Comparison of ENCODE assay signal across 12 mouse cellular contexts in the genomic region with DNA sequence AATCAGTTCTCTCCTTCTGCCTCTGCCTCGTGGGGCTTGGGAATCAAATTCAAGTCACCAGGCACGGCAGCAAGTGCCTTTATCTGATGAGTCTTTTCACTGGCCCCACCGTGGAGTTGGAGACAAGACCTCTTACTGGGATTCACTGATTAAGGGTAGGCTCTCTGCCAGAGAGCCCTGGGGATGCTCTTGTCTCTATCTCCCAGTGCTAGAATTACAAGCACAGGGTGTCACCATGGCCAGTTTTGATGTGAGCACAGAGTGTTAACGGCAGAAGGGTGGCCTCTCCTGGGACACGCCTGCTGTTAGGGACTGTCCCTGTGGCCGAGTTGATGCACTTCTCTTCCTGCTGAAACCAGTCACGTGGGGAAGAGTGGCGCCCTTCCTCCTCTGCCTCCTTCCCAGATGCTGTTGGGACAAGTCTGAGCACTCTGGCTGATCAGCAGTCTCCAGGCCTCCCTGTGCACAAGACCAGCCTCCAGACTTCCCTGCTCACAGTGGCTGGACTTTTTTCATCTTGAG.
DNase-seq lines count a peak whose midpoint lies in the region; ATAC-seq and TF ChIP-seq lines count a peak whose summit lies in the region.
"Had no signal": no experiment of that assay in that cellular context is flagged by ENCODE, and none has a peak within 500 bp of the region (broad histone marks: within the 10 kb centered on the region; RNA-seq: fewer than 3 reads in every experiment).

No protein-coding gene starts in this region.

- H3K9ac ChIP-seq in hindbrain, postnatal 0 days (replicated peaks; ENCODE audit: low read length): no peak overlapping the region
- no peak overlapping the region for H3K9ac ChIP-seq in hindbrain, embryonic 11.5 days (ENCODE audit: low read depth, low read length)
- H3K9ac ChIP-seq in MEL (ENCODE audit: control insufficient read depth, low read depth, low read length, poor library complexity, severe bottlenecking): peak overlapping the region; percentile 30; the same call in 1 of the 2 replicates
- H3K9ac ChIP-seq in liver, postnatal 0 days (replicated peaks): no peak overlapping the region
- H3K9ac ChIP-seq: embryonic facial prominence, embryonic 12.5 days; hindbrain, embryonic 15.5 days; lung, embryonic 15.5 days had no signal

- peaks cover 3% of the 10 kb centered on the region; the same call in 1 of the 2 replicates for H3K4me1 ChIP-seq in hindbrain, postnatal 0 days (ENCODE audit: insufficient read depth, low read length)
- H3K4me1 ChIP-seq in hindbrain, embryonic 11.5 days (replicated peaks; ENCODE audit: control insufficient read depth, insufficient read depth, low read length): no peaks in the 10 kb centered on the region
- H3K4me1 ChIP-seq in MEL (ENCODE audit: control insufficient read depth in 1 of 2, insufficient read depth in 2 of 2, low read length in 2 of 2): peaks cover 0 to 15% of the 10 kb centered on the region in 2 experiments; a peak in 2 of 4 replicates
- H3K4me1 ChIP-seq in liver, postnatal 0 days (ENCODE audit: insufficient read depth): no peaks in the 10 kb centered on the region
- H3K4me1 ChIP-seq: embryonic facial prominence, embryonic 12.5 days; lung, embryonic 15.5 days had no signal

- TF ChIP-seq RAD21 in MEL (IDR thresholded peaks at IDR 0.05; ENCODE audit: low read depth, low read length): peak; percentile 9

- H3K27ac ChIP-seq in hindbrain, postnatal 0 days: no peak overlapping the region
- no peak overlapping the region for H3K27ac ChIP-seq in hindbrain, embryonic 11.5 days (ENCODE audit: low read depth, low read length)
- peak overlapping the region; percentile 27; the same call in 1 of the 2 replicates for H3K27ac ChIP-seq in MEL (ENCODE audit: control insufficient read depth, low read depth, low read length)
- no peak overlapping the region for H3K27ac ChIP-seq in liver, postnatal 0 days (ENCODE audit: low read depth)
- H3K27ac ChIP-seq: embryonic facial prominence, embryonic 12.5 days; hindbrain, embryonic 15.5 days; lung, embryonic 15.5 days had no signal

- peak; percentile 56 for ATAC-seq in hindbrain, postnatal 0 days
- no peak for ATAC-seq in hindbrain, embryonic 11.5 days (ENCODE audit: low FRiP score)
- ATAC-seq in liver, postnatal 0 days: peak; percentile 59
- ATAC-seq: Patski had no signal

- TF ChIP-seq CTCF in hindbrain, postnatal 0 days (IDR thresholded peaks at IDR 0.05; ENCODE audit: low read depth): no peak
- no peak for TF ChIP-seq CTCF in MEL (IDR thresholded peaks at IDR 0.05 in 2 of 3, conservative IDR thresholded peaks at IDR 0.05 in 1 of 3; ENCODE audit: control insufficient read depth in 1 of 3, insufficient read depth in 1 of 3, low read depth in 2 of 3, low read length in 3 of 3, poor library complexity in 1 of 3, severe bottlenecking in 1 of 3)
- no peak for TF ChIP-seq CTCF in liver, postnatal 0 days (IDR thresholded peaks at IDR 0.05; ENCODE audit: low read depth)

- TF ChIP-seq POLR2A in MEL (IDR thresholded peaks at IDR 0.05; ENCODE audit: control insufficient read depth in 1 of 2, insufficient read depth in 1 of 2, low read depth in 1 of 2, low read length in 2 of 2, poor library complexity in 1 of 2): no peak

- H3K9me3 ChIP-seq in hindbrain, postnatal 0 days (ENCODE audit: low read length): no peaks in the 10 kb centered on the region
- H3K9me3 ChIP-seq in hindbrain, embryonic 11.5 days (ENCODE audit: control insufficient read depth, low read length): no peaks in the 10 kb centered on the region
- H3K9me3 ChIP-seq in MEL (replicated peaks; ENCODE audit: insufficient read depth, low read length): no peaks in the 10 kb centered on the region
- H3K9me3 ChIP-seq in liver, postnatal 0 days (ENCODE audit: low read length): no peaks in the 10 kb centered on the region
- H3K9me3 ChIP-seq: embryonic facial prominence, embryonic 12.5 days; hindbrain, embryonic 15.5 days; lung, embryonic 15.5 days had no signal

- no peaks in the 10 kb centered on the region for H3K36me3 ChIP-seq in hindbrain, postnatal 0 days (ENCODE audit: insufficient read depth, low read length)
- H3K36me3 ChIP-seq in hindbrain, embryonic 11.5 days (ENCODE audit: control insufficient read depth, insufficient read depth, low read length): no peaks in the 10 kb centered on the region
- H3K36me3 ChIP-seq in MEL (ENCODE audit: control insufficient read depth in 1 of 2, insufficient read depth in 2 of 2, low read length in 2 of 2): no peaks in the 10 kb centered on the region; a peak in 1 of 4 replicates
- H3K36me3 ChIP-seq in liver, postnatal 0 days (replicated peaks; ENCODE audit: insufficient read depth, low read length): no peaks in the 10 kb centered on the region
- H3K36me3 ChIP-seq: embryonic facial prominence, embryonic 12.5 days; hindbrain, embryonic 15.5 days; lung, embryonic 15.5 days had no signal

- DNase-seq in hindbrain, postnatal 0 days (ENCODE audit: low spot score): no peak
- no peak for DNase-seq in hindbrain, embryonic 11.5 days (ENCODE audit: low spot score)
- DNase-seq in CD4-positive helper T cell, adult 2 months (ENCODE audit: low read depth, low spot score): peak; percentile 43
- DNase-seq in MEL (ENCODE audit: low read depth, low spot score): peak; percentile 89
- DNase-seq in liver, postnatal 0 days: peak; percentile 26
- DNase-seq in layer of hippocampus, adult 18-20 months (ENCODE audit: low spot score in 2 of 2): no peak
- no peak for DNase-seq in ovary, postnatal 14 days (ENCODE audit: low spot score)
- DNase-seq: layer of hippocampus, postnatal 36 days had no signal

- 31% methylated on average over 8 of the region's 8 CpGs for WGBS in hindbrain, postnatal 0 days
- 36% methylated on average over 8 of the region's 8 CpGs for WGBS in hindbrain, embryonic 11.5 days
- 14% methylated on average over 8 of the region's 8 CpGs for WGBS in liver, postnatal 0 days (ENCODE audit: insufficient replicate concordance)

- peak; percentile 70 to 81 for TF ChIP-seq EP300 in MEL (IDR thresholded peaks at IDR 0.05; ENCODE audit: low read depth in 1 of 2, low read length in 2 of 2)
- 0 out of 2 replicates have a peak, but pooled peaks have one; percentile 6 for TF ChIP-seq EP300 in liver, postnatal 0 days (IDR thresholded peaks at IDR 0.05; ENCODE audit: low read depth)

- no peak overlapping the region for H3K4me3 ChIP-seq in hindbrain, postnatal 0 days (ENCODE audit: low read length)
- no peak overlapping the region for H3K4me3 ChIP-seq in hindbrain, embryonic 11.5 days (ENCODE audit: low read depth, low read length)
- H3K4me3 ChIP-seq in MEL (ENCODE audit: control insufficient read depth in 1 of 2, insufficient read depth in 1 of 2, low read depth in 2 of 2, low read length in 2 of 2): peak overlapping the region in 1 of 2 experiments; percentile 19; a peak in 1 of 4 replicates
- H3K4me3 ChIP-seq in liver, postnatal 0 days (ENCODE audit: low read depth, low read length): no peak overlapping the region
- H3K4me3 ChIP-seq: embryonic facial prominence, embryonic 12.5 days; hindbrain, embryonic 15.5 days; lung, embryonic 15.5 days had no signal

- no peak overlapping the region for H3K4me2 ChIP-seq in hindbrain, postnatal 0 days (ENCODE audit: low read depth, low read length)
- no peak overlapping the region for H3K4me2 ChIP-seq in hindbrain, embryonic 11.5 days (replicated peaks; ENCODE audit: low read depth, low read length)
- H3K4me2 ChIP-seq in liver, postnatal 0 days (ENCODE audit: low read depth, low read length): no peak overlapping the region
- H3K4me2 ChIP-seq: embryonic facial prominence, embryonic 12.5 days; hindbrain, embryonic 15.5 days; lung, embryonic 15.5 days had no signal

- no peaks in the 10 kb centered on the region for H3K27me3 ChIP-seq in hindbrain, postnatal 0 days (ENCODE audit: insufficient read depth, low read length)
- H3K27me3 ChIP-seq in hindbrain, embryonic 11.5 days (ENCODE audit: control insufficient read depth, insufficient read depth, low read length): no peaks in the 10 kb centered on the region
- H3K27me3 ChIP-seq in MEL (ENCODE audit: control insufficient read depth in 1 of 2, insufficient read depth in 2 of 2, low read length in 2 of 2): no peaks in the 10 kb centered on the region
- no peaks in the 10 kb centered on the region for H3K27me3 ChIP-seq in liver, postnatal 0 days (ENCODE audit: insufficient read depth, low read length)
- H3K27me3 ChIP-seq: embryonic facial prominence, embryonic 12.5 days; hindbrain, embryonic 15.5 days; lung, embryonic 15.5 days; Patski had no signal

- H3K79me2 ChIP-seq in MEL (ENCODE audit: control insufficient read depth, insufficient read depth, low read length, poor library complexity): no peaks in the 10 kb centered on the region

TF ChIP-seq in MEL, 35 proteins besides CTCF, POLR2A, EP300 and RAD21 (continues in another document):
- TF ChIP-seq KAT2A (conservative IDR thresholded peaks at IDR 0.05; ENCODE audit: low read depth, low read length) (no peak), CHD1 (IDR thresholded peaks at IDR 0.05; ENCODE audit: low read depth, low read length) (no peak), GATA1 (IDR thresholded peaks at IDR 0.05; ENCODE audit: low read depth, low read length) (peak; percentile 73), TAL1 (IDR thresholded peaks at IDR 0.05; ENCODE audit: low read length) (peak; percentile 42), GABPA (IDR thresholded peaks at IDR 0.05; ENCODE audit: low read depth, low read length) (no peak), BHLHE40 (IDR thresholded peaks at IDR 0.05; ENCODE audit: borderline replicate concordance, low read depth, low read length) (no peak), ZNF384 (IDR thresholded peaks at IDR 0.05; ENCODE audit: low read depth, low read length) (no peak), MEF2A (IDR thresholded peaks at IDR 0.05; ENCODE audit: extremely low read depth, insufficient replicate concordance, low read depth, low read length, poor library complexity, severe bottlenecking) (no peak), E2F4 (IDR thresholded peaks at IDR 0.05; ENCODE audit: borderline replicate concordance, low read depth, low read length) (no peak), POLR2AphosphoS2 (IDR thresholded peaks at IDR 0.05; ENCODE audit: low read length) (no peak), JUND (IDR thresholded peaks at IDR 0.05; ENCODE audit: low read depth, low read length) (no peak), MAFK (IDR thresholded peaks at IDR 0.05; ENCODE audit: borderline replicate concordance, low read depth, low read length) (no peak), SIN3A (IDR thresholded peaks at IDR 0.05; ENCODE audit: low read length) (peak; percentile 44; the same call in 1 of the 2 replicates), ETS1 (IDR thresholded peaks at IDR 0.05; ENCODE audit: low read depth, low read length) (peak; percentile 52; the same call in 1 of the 2 replicates), TBP (IDR thresholded peaks at IDR 0.05; ENCODE audit: low read depth, low read length) (0 out of 2 replicates have a peak, but pooled peaks have one; percentile 10), MYB (IDR thresholded peaks at IDR 0.05; ENCODE audit: low read depth, low read length) (no peak; the same call in 1 of the 2 replicates), UBTF (IDR thresholded peaks at IDR 0.05; ENCODE audit: borderline replicate concordance, insufficient read depth, low read depth, low read length) (no peak), MYC (IDR thresholded peaks at IDR 0.05; ENCODE audit: low read depth, low read length) (0 out of 2 replicates have a peak, but pooled peaks have one; percentile 47)

Comparison
In these comparisons a context has a peak if more than half of its experiments do, and no peak if none do; other contexts are left out.
1. DNase-seq: peak in CD4-positive helper T cell, adult 2 months (single experiment), MEL (single experiment) and liver, postnatal 0 days (single experiment); none in hindbrain, postnatal 0 days (single experiment), hindbrain, embryonic 11.5 days (single experiment), layer of hippocampus, adult 18-20 months (0 of 2) and ovary, postnatal 14 days (single experiment).